Mouse (Mus musculus) cortical plate, adult 2 months (tissue): ENCODE data around the gene Chil1.

Experiments
- CTCF ChIP-seq: fragments of 200-500 bp; IDR thresholded peaks from 2 replicates; pipeline ENCODE4 v1.5.1; 2011; ENCODE audit warnings: mild to moderate bottlenecking, control low read depth, low read length; ENCODE audit not compliant: insufficient read depth; ENCODE audit errors: extremely low read depth
- POLR2A ChIP-seq: fragments of 200-500 bp; IDR thresholded peaks from 2 replicates; pipeline ENCODE4 v1.6.1; 2011; ENCODE audit warnings: mild to moderate bottlenecking, low read length, control low read depth; ENCODE audit not compliant: insufficient read depth; ENCODE audit errors: extremely low read depth

DNA sequence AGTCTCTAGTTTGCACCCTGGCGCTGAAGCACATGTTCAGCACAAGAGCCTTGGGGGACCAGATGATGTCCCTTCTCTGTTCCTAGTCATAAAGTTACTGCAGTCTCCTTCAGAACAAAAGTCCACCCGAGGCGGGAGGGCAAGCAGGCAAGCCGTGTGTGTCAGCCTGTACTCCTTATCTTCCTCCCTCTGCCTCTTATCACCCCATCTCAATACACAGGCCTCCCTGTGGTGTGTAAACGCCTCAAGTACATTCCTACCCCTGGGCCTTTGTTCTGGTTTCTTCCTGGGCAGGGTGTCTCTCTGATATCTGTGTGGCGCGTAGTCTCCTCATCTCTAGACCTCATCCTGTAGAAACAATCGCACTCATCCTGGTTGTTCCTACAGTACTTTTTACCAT lies 44.8 kb downstream of the Chil1 start:
- TF ChIP-seq CTCF (no peak), POLR2A (no peak)
